Mouse (Mus musculus): ENCODE data around the gene Myo7a.

Gene Myo7a

DNA sequence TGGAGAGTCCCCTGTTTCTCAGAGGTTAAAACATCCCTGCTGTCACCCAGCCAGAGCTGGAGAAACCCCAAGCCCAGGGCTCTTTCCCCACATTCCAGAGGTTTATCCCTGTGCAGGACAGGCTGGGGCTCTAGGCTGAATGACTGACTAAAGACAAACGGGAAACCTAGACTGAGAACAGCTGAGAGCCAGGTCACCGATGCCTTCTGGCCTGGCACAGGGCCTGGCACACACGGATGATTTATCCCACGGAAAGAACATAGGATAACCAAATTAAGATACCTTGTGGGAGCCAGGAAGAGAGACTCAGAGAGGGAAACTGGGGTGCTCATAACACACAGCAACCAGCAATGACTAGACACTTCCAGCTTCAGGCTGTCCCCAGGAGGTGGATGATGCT, 9.6 kb downstream of the Myo7a start:
- in situ Hi-C loops (cut with MboI; ENCODE audit: low pct_unique_long_range_greater_than_20kb in 1 of 2, low sequenced_read_pairs in 2 of 2, unreplicated experiment in 1 of 2): loop anchor here in 1 of 2 experiments (10.0 to 25.0 kb wide), 2 partner anchors 125 to 372 kb away; partner anchors contain the start of gene Aqp11

DNA sequence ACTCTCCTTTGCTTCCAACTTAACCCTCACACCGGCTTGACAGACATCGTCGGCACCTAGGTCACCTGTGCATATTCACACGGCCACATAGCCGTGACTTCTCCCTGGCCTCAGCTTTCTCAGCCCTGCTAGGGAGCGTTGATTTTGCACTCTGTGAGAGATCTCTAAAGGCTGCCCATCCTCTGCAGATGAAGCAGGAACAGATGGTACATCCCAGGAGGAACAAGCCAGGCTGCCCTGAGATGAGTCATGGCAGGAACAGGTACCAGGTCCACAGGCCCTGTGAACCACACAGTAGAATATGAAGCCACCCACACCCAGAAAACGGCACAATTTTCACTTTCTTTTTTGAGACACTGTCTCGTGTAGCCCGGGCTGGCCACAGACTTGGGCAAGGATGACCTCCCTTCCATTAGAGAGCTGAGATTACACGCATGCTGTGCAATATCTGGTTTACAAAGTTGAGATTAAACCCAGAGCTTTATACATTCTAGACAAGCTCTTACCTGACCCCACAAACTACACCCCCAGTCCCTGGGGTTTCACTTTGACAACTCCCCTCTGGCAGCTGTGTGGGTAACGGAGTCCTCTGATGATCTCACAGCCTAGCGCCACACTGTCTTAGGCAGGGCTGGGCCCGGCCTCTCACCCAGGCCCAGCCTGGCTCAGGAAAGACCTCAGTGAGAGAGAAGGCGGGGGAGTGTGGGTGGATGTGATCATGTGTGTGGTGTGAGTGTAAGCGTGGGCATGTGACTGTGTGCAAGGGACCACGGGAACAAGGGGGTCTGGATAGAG, 10.5 kb downstream of the Myo7a start:
- in situ Hi-C loops (cut with MboI; ENCODE audit: low pct_unique_long_range_greater_than_20kb in 1 of 2, low sequenced_read_pairs in 2 of 2, unreplicated experiment in 1 of 2): loop anchor here in 1 of 2 experiments (25.0 kb wide), 1 partner anchor 372 kb away; the partner anchor contains the start of gene Aqp11

DNA sequence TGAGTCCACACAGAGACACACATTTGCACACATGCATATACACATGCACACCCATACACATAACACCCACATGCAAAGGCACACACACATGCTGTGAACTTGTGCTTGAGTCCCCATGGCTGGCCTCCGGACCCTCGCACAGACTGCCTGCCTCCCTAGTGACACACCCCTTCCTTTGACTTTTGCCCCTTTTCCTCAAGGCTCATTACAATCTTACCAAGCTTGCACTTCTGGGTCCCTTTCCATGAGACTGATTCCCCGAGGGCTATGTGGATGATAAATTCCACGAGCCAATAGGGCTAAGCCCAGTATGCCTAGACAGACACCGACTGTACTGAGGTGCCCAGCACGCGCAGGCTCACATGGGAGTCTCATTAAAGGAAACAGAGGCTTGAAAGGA, 13.1 kb downstream of the Myo7a start:
- in situ Hi-C loops (cut with MboI; ENCODE audit: low pct_unique_long_range_greater_than_20kb in 1 of 2, low sequenced_read_pairs in 2 of 2, unreplicated experiment in 1 of 2): loop anchor here in 1 of 2 experiments (25.0 kb wide), 1 partner anchor 369 kb away; the partner anchor contains the start of gene Aqp11

DNA sequence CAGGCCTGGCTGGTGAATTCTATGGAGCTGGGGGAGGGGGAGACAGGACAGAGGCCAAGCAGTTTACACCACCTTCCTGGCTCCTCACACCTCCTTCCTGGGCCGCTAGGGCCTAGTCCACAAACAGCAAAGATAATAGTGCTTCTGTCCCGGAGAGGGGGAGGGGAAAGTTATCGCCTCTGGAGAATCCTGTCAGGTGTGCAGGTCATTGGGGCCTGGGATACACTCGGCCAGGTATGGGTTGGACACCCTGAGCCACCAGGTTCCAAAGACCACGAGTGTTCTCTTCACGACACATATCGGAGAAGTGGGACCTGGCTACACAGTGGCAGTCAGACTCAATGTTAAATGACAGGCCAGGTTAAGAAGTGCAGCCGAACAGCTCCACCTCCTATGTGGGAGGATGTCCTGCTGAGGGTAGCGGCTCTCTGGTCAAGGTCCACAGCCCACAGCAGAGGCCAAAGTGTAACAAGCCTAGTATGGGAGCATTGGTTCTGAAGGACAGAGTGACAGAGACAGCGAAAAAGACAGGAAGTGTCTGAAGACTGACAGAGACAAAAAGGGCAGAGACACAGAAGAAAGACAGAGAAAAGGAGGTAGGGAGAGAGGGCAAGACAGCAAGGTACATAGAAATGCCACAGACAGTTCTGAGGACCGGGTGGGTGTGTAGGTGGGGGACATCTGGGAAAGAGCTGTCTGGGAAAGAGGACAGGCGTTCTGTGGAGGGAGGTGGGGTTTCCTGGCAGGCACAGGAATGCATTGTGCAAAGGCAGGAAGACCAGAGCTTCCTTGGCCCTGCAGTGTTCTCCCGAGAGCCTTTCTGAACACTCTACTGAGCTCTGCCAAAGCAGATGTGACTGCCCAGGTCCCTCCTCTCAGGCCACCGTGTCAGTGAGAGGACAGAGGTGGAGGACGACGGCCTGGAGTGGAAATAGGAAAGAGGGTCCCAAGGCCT, 14.6 kb downstream of the Myo7a start:
- in situ Hi-C loops (cut with MboI; ENCODE audit: low pct_unique_long_range_greater_than_20kb in 1 of 2, low sequenced_read_pairs in 2 of 2, unreplicated experiment in 1 of 2): loop anchor here in 1 of 2 experiments (25.0 kb wide), 1 partner anchor 367 kb away; the partner anchor contains the start of gene Aqp11

DNA sequence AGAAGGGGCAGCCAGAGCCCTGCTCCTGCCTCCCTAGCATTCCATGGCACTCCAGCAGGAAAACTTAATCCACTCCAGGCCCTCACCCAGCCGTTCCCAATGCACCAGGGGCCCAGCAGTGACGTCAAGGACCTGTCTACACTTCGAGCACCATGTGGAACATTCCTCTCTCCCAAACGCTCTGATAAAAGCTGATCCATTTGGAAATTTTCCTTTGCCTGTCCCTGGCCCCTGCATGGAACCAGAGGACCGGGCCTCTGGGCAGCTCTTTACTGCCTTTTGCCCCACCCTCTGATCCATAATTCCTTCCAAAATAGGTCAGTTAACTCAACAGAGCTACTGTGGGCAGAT, 15.4 kb downstream of the Myo7a start:
- in situ Hi-C loops (cut with MboI; ENCODE audit: low pct_unique_long_range_greater_than_20kb in 1 of 2, low sequenced_read_pairs in 2 of 2, unreplicated experiment in 1 of 2): loop anchor here in 1 of 2 experiments (25.0 kb wide), 1 partner anchor 367 kb away; the partner anchor contains the start of gene Aqp11

DNA sequence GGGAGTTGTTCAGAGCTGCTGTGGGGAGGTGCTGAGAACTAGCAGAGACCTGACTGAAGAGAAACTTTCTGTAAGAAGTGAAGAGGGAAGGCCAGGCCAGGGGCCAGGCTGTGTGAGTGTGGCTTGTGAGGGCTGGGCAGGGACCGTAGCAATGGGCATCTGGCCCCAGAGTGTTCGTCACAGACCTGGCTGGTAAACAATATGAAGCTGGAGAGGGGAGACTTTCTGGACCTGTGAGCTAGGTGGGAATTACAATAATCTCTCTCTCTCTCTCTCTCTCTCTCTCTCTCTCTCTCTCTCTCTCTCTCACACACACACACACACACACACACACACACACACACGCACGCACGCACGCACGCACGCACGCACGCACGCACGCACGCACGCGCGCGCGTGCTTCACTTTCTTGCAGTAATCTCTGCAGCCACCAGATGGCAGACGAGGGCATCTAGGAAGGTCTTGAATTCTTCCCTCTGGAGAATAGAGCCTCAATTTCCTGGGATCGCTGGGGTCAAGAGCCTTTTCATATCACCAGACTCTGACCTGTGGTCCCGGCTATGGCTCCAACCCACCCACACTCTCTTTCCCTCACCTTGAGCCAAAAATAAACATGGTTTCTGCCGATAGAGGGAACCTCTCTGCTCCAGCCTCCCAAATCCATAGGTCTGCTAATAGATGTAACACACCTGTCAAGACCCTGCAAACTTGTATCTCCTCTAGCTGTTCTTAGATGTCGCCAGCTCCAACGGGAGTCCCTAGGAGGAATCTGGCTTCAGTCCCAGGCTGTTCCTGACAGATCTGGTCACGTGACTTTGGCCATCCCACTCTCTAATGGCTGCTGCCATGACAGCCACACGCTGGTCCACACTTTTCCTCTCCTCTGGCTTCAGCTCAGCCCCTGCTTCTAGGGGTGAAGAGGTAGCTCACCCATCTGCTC, 16.1 kb downstream of the Myo7a start:
- in situ Hi-C loops (cut with MboI; ENCODE audit: low pct_unique_long_range_greater_than_20kb in 1 of 2, low sequenced_read_pairs in 2 of 2, unreplicated experiment in 1 of 2): loop anchor here in 1 of 2 experiments (25.0 kb wide), 1 partner anchor 366 kb away; the partner anchor contains the start of gene Aqp11

DNA sequence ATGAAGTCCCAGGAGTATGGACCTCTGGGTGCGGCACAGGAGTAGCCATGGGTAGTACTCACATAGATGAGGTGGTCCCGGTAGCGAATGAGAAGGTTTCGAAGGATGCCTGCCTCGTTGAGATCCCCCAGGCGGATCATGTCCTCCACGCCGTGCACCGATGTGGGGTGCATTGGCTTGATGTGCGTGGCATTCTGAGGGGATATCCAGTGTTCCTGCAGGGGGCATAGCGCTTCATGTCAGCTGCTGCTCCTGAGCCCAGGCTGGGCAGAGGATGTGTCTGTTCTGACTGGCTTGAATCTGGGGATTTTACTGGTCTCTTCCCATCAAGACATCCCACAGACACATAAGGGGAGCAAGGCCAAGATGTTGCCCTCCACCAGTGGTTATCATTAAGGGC, 16.8 kb downstream of the Myo7a start:
- in situ Hi-C loops (cut with MboI; ENCODE audit: low pct_unique_long_range_greater_than_20kb in 1 of 2, low sequenced_read_pairs in 2 of 2, unreplicated experiment in 1 of 2): loop anchor here in 1 of 2 experiments (25.0 kb wide), 1 partner anchor 365 kb away; the partner anchor contains the start of gene Aqp11

DNA sequence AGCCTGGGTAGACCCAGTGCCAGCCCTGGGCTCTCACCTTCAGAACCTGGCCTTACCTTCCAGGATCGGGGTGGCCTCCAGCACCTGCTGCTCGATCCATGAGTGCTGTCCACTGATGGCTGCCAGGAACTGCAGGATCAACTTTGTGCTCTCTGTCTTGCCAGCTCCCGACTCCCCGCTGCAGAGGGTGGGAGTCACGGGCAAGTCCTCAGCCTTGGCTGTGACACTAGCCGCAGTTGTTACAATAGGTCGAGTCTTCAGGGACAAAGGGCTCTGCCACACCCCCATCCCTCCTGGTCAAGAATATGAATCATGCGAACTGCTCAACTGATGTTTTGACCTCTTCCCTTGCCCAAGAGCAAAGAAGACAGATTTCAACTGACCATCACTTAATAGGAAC, 21.8 kb downstream of the Myo7a start:
- in situ Hi-C loops (cut with MboI; ENCODE audit: low pct_unique_long_range_greater_than_20kb in 1 of 2, low sequenced_read_pairs in 2 of 2, unreplicated experiment in 1 of 2): no loop called here

DNA sequence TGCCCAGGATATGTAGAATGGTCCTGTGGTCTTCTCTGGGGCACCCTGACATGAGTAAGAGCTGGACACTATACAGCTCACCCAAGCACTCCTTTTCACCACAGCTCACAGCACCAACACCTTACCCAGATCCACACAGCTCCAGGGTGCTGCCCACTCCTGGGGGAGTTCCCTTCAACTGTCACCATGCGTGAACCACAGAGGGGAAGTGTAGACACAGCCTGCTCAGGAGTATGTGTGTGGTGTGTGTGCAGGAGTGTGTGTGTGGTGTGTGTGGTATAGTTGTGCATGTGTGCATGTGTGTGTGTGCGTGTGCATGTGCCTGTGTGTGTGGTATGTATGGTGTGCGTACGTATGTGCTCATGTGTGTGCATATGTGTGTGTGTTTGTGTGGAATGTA, 23.5 kb downstream of the Myo7a start:
- in situ Hi-C loops (cut with MboI; ENCODE audit: low pct_unique_long_range_greater_than_20kb in 1 of 2, low sequenced_read_pairs in 2 of 2, unreplicated experiment in 1 of 2): no loop called here

DNA sequence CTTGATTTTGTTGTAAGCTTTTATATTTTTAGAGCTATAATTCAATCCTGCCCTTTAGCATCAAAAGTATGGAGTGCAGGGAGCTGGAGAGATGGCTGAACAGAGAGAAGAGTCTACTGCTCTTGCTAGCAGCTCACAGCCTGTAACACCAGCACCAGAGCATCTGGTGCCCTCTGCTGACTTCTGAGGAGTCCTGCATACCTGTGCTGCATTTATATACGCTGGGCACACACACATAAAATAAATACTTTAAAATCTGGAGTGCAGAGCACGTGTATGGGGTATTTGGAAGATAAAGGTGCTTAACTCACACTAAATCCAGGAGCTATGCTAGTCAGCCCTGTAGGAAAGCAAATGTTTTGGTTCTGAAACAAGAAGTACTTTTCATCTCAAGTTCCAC, 33.0 kb downstream of the Myo7a start:
- in situ Hi-C loops (cut with MboI; ENCODE audit: low pct_unique_long_range_greater_than_20kb in 1 of 2, low sequenced_read_pairs in 2 of 2, unreplicated experiment in 1 of 2): no loop called here

DNA sequence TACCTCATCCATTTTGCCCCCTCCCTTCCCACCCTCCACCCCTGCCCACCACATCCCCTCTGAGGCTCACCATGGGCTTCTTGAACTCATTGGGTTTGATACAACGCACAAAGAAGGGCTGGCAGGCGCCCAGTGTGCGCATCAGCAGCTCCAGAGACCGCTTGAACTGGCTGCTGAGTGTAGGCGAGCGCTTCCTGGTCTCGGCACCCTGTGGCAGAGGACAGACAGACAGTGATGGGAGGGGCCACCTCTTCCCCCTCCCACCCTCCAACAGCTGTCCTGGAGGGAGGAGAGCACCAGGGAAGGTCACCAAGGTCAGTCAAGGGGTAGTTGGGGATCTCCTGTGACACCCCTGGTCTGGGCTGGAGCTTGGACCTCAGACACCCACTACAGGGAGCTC, 34.0 kb downstream of the Myo7a start:
- in situ Hi-C loops (cut with MboI; ENCODE audit: low pct_unique_long_range_greater_than_20kb in 1 of 2, low sequenced_read_pairs in 2 of 2, unreplicated experiment in 1 of 2): no loop called here

DNA sequence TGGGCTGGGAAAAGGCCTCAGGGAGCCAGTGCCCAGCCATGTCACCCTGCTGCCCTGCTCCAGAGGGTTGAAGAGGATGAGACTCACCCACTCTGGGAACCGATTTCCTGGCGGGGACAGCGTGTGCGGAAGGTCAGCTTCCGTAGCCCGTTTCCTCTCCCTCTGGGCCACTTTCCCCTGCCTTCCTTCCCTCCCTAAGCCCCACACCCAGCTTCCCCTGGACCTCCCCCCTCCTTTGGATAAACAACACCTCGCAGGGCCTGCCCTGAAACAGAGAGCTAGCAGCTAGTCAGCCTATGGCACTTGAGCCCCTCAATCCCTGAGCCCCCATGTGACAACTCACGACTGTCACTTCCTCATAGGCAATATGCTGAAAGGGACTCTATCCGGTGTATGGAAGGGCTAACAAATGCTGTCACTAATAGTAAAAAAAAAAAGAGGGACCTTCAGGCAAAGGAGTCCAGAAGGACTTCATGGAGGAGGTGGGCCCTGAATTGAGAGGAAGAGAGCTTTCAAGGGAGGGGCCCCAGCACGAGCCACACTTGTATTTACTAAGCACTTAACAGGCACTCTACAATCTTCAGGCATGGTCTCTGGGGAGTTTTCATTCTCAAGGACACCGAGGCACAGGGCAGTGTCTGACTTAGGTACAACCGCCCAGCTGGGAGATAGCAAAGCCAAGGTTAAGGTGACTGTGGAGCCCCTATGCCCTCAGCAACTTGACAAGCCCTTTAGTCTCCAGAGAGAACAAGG, 34.6 kb downstream of the Myo7a start:
- in situ Hi-C loops (cut with MboI; ENCODE audit: low pct_unique_long_range_greater_than_20kb in 1 of 2, low sequenced_read_pairs in 2 of 2, unreplicated experiment in 1 of 2): no loop called here

DNA sequence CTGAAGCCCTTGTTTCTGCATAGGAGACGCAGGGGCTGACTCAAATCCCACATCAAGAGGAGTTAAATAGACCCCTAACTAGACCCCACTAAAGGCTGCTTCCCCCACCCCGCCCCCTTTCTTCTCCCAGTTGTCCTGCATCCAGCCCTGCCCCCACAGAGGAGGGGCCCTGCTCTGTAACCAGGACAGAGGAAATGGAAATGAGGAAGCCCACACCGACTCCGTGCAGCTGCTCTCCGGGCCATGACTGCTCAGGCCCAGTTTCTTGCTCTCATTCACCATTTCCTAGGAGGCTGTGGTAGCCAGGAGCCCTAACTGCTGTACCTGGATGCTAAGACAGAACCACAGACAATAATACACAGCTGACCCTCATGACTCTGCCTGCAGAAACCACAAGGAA, 36.9 kb downstream of the Myo7a start:
- in situ Hi-C loops (cut with MboI; ENCODE audit: low pct_unique_long_range_greater_than_20kb in 1 of 2, low sequenced_read_pairs in 2 of 2, unreplicated experiment in 1 of 2): no loop called here

DNA sequence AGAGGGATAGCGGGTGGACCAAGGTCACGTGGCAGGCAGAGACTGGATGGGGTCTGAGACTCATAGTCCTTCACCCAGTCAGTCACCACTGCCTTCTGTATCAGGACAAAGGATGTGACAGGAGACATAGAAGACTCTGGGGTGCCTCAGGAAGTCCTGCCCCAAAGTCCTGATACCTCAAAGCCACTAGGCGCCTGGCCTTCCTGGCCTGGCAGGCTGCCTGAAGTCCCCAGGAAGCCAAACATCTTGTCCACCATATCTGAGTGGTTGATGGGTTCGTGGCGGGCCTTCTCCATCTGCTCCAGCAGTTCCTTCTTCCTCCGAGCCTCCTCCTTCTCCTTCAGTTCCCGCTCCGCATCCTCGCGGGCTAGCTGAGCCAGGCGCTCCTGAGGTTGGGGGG, 41.9 kb downstream of the Myo7a start:
- in situ Hi-C loops (cut with MboI; ENCODE audit: low pct_unique_long_range_greater_than_20kb in 1 of 2, low sequenced_read_pairs in 2 of 2, unreplicated experiment in 1 of 2): no loop called here

DNA sequence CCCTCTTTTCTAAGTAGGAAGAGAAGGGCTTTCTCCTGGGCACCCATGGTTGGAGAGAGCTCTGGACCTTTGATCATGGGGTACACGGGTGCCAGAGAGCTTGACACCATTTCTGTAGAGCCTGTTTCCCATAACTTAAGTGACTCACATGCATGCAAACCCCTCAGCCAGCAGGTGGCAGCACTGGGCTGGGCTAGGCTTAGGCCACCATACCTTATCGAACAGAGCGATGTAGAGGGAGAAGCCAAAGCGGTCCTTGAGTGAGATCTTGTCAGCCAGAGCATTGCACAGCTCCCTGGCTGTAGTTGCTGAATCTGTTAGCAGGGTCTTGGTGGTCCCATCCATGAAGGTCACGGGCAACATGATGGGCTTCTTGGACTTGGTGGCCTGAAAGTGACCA, 47.7 kb downstream of the Myo7a start:
- in situ Hi-C loops (cut with MboI; ENCODE audit: low pct_unique_long_range_greater_than_20kb in 1 of 2, low sequenced_read_pairs in 2 of 2, unreplicated experiment in 1 of 2): loop anchor here in 1 of 2 experiments (5.0 kb wide), 1 partner anchor 46 kb away; the partner anchor contains the start of gene Myo7a

DNA sequence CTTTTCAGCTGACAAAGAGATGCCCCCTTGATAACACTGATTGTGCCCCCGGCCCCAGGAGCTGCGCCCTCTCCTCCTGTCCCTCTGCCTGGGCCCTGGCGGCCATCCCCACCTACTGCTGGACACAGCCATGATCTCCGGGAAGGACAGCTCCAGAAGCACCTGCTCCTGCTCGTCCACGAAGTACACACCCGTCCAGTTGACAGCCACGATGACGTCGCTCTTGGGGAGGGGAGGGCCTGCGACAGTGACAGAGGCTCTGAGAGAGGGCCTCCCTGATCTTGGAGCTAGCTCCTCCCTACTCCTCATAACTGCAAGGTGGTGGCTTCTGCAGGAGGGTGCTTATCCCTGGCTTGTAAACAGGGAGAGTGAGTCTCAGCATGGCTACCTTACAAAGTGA, 53.1 kb downstream of the Myo7a start:
- in situ Hi-C loops (cut with MboI; ENCODE audit: low pct_unique_long_range_greater_than_20kb in 1 of 2, low sequenced_read_pairs in 2 of 2, unreplicated experiment in 1 of 2): no loop called here

DNA sequence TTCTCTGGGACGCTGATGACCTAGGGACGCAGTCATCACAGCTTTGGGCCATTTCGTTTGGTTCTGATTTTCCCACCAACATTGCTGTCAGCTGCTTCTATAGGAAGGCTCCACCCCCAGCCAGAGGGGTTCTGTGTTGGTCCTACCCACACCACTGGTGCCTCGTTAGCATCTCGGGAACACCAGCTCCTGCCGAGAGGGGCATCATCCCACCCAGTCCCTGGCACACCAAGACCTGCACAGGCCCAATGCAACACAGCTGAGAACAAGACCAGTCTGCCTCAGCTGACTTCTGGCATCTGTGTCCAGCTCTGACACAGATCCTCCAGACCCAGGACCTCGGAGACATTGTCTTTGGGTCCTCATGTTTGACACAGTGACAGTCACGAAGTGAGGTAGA, 64.4 kb downstream of the Myo7a start:
- in situ Hi-C loops (cut with MboI; ENCODE audit: low pct_unique_long_range_greater_than_20kb in 1 of 2, low sequenced_read_pairs in 2 of 2, unreplicated experiment in 1 of 2): no loop called here
